Mouse (Mus musculus): ENCODE measurements at regions not wholly inside any gene's neighbourhood (a gene's known extent, or its start where the extent isn't known, plus 50 kb on each side); places are given as distances from the start of the nearest gene placed in this dataset.
"Not testable (repeated sequence)": the region's sequence is repeated elsewhere in the genome, so short reads cannot be mapped to it uniquely, and the experiment has no call there.

- no peak for DNase-seq (ENCODE audit: low spot score)
- ATAC-seq (replicated peaks; ENCODE audit: low FRiP score): no peak
- 88% methylated on average over 8 of the region's 8 CpGs for WGBS
Measured at GRCm38 (mm10) chr12:40898414-40899027, 125.4 kb upstream of the Immp2l start.

GRCm38 (mm10) chr12:40905650-40906338, 118.1 kb upstream of the Immp2l start:
- DNase-seq (ENCODE audit: low spot score) (no peak), ATAC-seq (replicated peaks; ENCODE audit: low FRiP score) (no peak)
- no peak overlapping the region for H3K4me2 ChIP-seq (ENCODE audit: low read depth, low read length, severe bottlenecking)
- H3K4me1 ChIP-seq (replicated peaks; ENCODE audit: control insufficient read depth, insufficient read depth, low read length): no peaks in the 10 kb centered on the region
- no peaks in the 10 kb centered on the region for H3K27me3 ChIP-seq (ENCODE audit: control insufficient read depth, insufficient read depth, low read length)
- no peak overlapping the region for H3K4me3 ChIP-seq (ENCODE audit: low read depth, low read length)
- no peak overlapping the region for H3K9ac ChIP-seq (ENCODE audit: low read length)
- no peaks in the 10 kb centered on the region for H3K9me3 ChIP-seq (ENCODE audit: control insufficient read depth, low read length)
- no peak overlapping the region for H3K27ac ChIP-seq (ENCODE audit: low read depth, low read length)
- no peaks in the 10 kb centered on the region for H3K36me3 ChIP-seq (ENCODE audit: control insufficient read depth, insufficient read depth, low read length)
- 90% methylated on average over 1 of the region's 1 CpGs for WGBS

More at GRCm38 (mm10) chr12:40898414-40899027, 125.4 kb upstream of the Immp2l start:
- H3K9me3 ChIP-seq (ENCODE audit: control insufficient read depth, low read length): no peaks in the 10 kb centered on the region
- no peaks in the 10 kb centered on the region for H3K36me3 ChIP-seq (ENCODE audit: control insufficient read depth, insufficient read depth, low read length)
- H3K4me3 ChIP-seq (ENCODE audit: low read depth, low read length): no peak overlapping the region
- no peaks in the 10 kb centered on the region for H3K27me3 ChIP-seq (ENCODE audit: control insufficient read depth, insufficient read depth, low read length)
- H3K9ac ChIP-seq (ENCODE audit: low read length): no peak overlapping the region
- H3K4me1 ChIP-seq (replicated peaks; ENCODE audit: control insufficient read depth, insufficient read depth, low read length): no peaks in the 10 kb centered on the region
- H3K4me2 ChIP-seq (ENCODE audit: low read depth, low read length, severe bottlenecking): no peak overlapping the region
- no peak overlapping the region for H3K27ac ChIP-seq (ENCODE audit: low read depth, low read length)

GRCm38 (mm10) chr12:40906807-40907206, 117.1 kb upstream of the Immp2l start:
- no peak overlapping the region for H3K27ac ChIP-seq (ENCODE audit: low read depth, low read length)
- 86% methylated on average over 2 of the region's 2 CpGs for WGBS
- H3K36me3 ChIP-seq (ENCODE audit: control insufficient read depth, insufficient read depth, low read length): no peaks in the 10 kb centered on the region
- ATAC-seq (replicated peaks; ENCODE audit: low FRiP score) (no peak), DNase-seq (ENCODE audit: low spot score) (no peak)
- H3K4me2 ChIP-seq (ENCODE audit: low read depth, low read length, severe bottlenecking): no peak overlapping the region
- no peak overlapping the region for H3K9ac ChIP-seq (ENCODE audit: low read length)
- no peaks in the 10 kb centered on the region for H3K27me3 ChIP-seq (ENCODE audit: control insufficient read depth, insufficient read depth, low read length)
- no peaks in the 10 kb centered on the region for H3K9me3 ChIP-seq (ENCODE audit: control insufficient read depth, low read length)
- H3K4me3 ChIP-seq (ENCODE audit: low read depth, low read length): no peak overlapping the region
- H3K4me1 ChIP-seq (replicated peaks; ENCODE audit: control insufficient read depth, insufficient read depth, low read length): no peaks in the 10 kb centered on the region

GRCm38 (mm10) chr12:40908809-40909795, 114.8 kb upstream of the Immp2l start:
- Histone ChIP-seq H3K9me3 (ENCODE audit: control insufficient read depth, low read length) (no peaks in the 10 kb centered on the region), H3K4me1 (replicated peaks; ENCODE audit: control insufficient read depth, insufficient read depth, low read length) (no peaks in the 10 kb centered on the region), H3K4me3 (ENCODE audit: low read depth, low read length) (no peak overlapping the region), H3K36me3 (ENCODE audit: control insufficient read depth, insufficient read depth, low read length) (no peaks in the 10 kb centered on the region), H3K27me3 (ENCODE audit: control insufficient read depth, insufficient read depth, low read length) (no peaks in the 10 kb centered on the region), H3K27ac (ENCODE audit: low read depth, low read length) (no peak overlapping the region), H3K9ac (ENCODE audit: low read length) (no peak overlapping the region), H3K4me2 (ENCODE audit: low read depth, low read length, severe bottlenecking) (no peak overlapping the region)
- DNase-seq (ENCODE audit: low spot score) (no peak), ATAC-seq (replicated peaks; ENCODE audit: low FRiP score) (no peak)
- WGBS: 71% methylated on average over 9 of the region's 9 CpGs

- no peak for DNase-seq (ENCODE audit: low spot score)
- no peaks in the 10 kb centered on the region for H3K27me3 ChIP-seq (ENCODE audit: control insufficient read depth, insufficient read depth, low read length)
- H3K9ac ChIP-seq (ENCODE audit: low read length): no peak overlapping the region
- H3K4me3 ChIP-seq (ENCODE audit: low read depth, low read length): no peak overlapping the region
- no peaks in the 10 kb centered on the region for H3K36me3 ChIP-seq (ENCODE audit: control insufficient read depth, insufficient read depth, low read length)
- no peak overlapping the region for H3K27ac ChIP-seq (ENCODE audit: low read depth, low read length)
- no peak overlapping the region for H3K4me2 ChIP-seq (ENCODE audit: low read depth, low read length, severe bottlenecking)
- no peak for ATAC-seq (replicated peaks; ENCODE audit: low FRiP score)
- H3K9me3 ChIP-seq (ENCODE audit: control insufficient read depth, low read length): no peaks in the 10 kb centered on the region; the same call in 1 of the 2 replicates
- WGBS: 90% methylated on average over 3 of the region's 3 CpGs
- no peaks in the 10 kb centered on the region for H3K4me1 ChIP-seq (replicated peaks; ENCODE audit: control insufficient read depth, insufficient read depth, low read length)
Measured at GRCm38 (mm10) chr12:40917486-40917885, 106.4 kb upstream of the Immp2l start.

GRCm38 (mm10) chr12:40921988-40922387, 101.9 kb upstream of the Immp2l start:
- no peaks in the 10 kb centered on the region for H3K27me3 ChIP-seq (ENCODE audit: control insufficient read depth, insufficient read depth, low read length)
- DNase-seq (ENCODE audit: low spot score) (no peak), ATAC-seq (replicated peaks; ENCODE audit: low FRiP score) (no peak)
- H3K4me1 ChIP-seq (replicated peaks; ENCODE audit: control insufficient read depth, insufficient read depth, low read length): no peaks in the 10 kb centered on the region
- H3K9ac ChIP-seq (ENCODE audit: low read length): no peak overlapping the region
- no peak overlapping the region for H3K4me2 ChIP-seq (ENCODE audit: low read depth, low read length, severe bottlenecking)
- 85% methylated on average over 1 of the region's 1 CpGs for WGBS
- no peak overlapping the region for H3K27ac ChIP-seq (ENCODE audit: low read depth, low read length)
- no peaks in the 10 kb centered on the region; the same call in 1 of the 2 replicates for H3K9me3 ChIP-seq (ENCODE audit: control insufficient read depth, low read length)
- H3K4me3 ChIP-seq (ENCODE audit: low read depth, low read length): no peak overlapping the region
- no peaks in the 10 kb centered on the region for H3K36me3 ChIP-seq (ENCODE audit: control insufficient read depth, insufficient read depth, low read length)

- H3K9me3 ChIP-seq (ENCODE audit: control insufficient read depth, low read length): no peaks in the 10 kb centered on the region; the same call in 1 of the 2 replicates
- no peaks in the 10 kb centered on the region for H3K27me3 ChIP-seq (ENCODE audit: control insufficient read depth, insufficient read depth, low read length)
- H3K36me3 ChIP-seq (ENCODE audit: control insufficient read depth, insufficient read depth, low read length): no peaks in the 10 kb centered on the region
- H3K27ac ChIP-seq (ENCODE audit: low read depth, low read length): no peak overlapping the region
- H3K4me2 ChIP-seq (ENCODE audit: low read depth, low read length, severe bottlenecking): no peak overlapping the region
- no peak overlapping the region for H3K9ac ChIP-seq (ENCODE audit: low read length)
- no peaks in the 10 kb centered on the region for H3K4me1 ChIP-seq (replicated peaks; ENCODE audit: control insufficient read depth, insufficient read depth, low read length)
- ATAC-seq (replicated peaks; ENCODE audit: low FRiP score): no peak
- H3K4me3 ChIP-seq (ENCODE audit: low read depth, low read length): no peak overlapping the region
- DNase-seq (ENCODE audit: low spot score): no peak
- 86% methylated on average over 1 of the region's 1 CpGs for WGBS
Measured at GRCm38 (mm10) chr12:40926681-40927080, 97.2 kb upstream of the Immp2l start.

- not testable (repeated sequence) for H3K36me3 ChIP-seq (ENCODE audit: control insufficient read depth, insufficient read depth, low read length); H3K9me3 ChIP-seq (ENCODE audit: control insufficient read depth, low read length); H3K4me2 ChIP-seq (ENCODE audit: low read depth, low read length, severe bottlenecking); H3K27ac ChIP-seq (ENCODE audit: low read depth, low read length); H3K4me3 ChIP-seq (ENCODE audit: low read depth, low read length); DNase-seq (ENCODE audit: low spot score); H3K27me3 ChIP-seq (ENCODE audit: control insufficient read depth, insufficient read depth, low read length); ATAC-seq (replicated peaks; ENCODE audit: low FRiP score); H3K4me1 ChIP-seq (replicated peaks; ENCODE audit: control insufficient read depth, insufficient read depth, low read length); H3K9ac ChIP-seq (ENCODE audit: low read length)
- 94% methylated on average over 1 of the region's 1 CpGs for WGBS
Measured at GRCm38 (mm10) chr12:40929409-40929808, 94.5 kb upstream of the Immp2l start.

Data from forebrain, embryonic 11.5 days (tissue).